Mouse (Mus musculus) cerebellum, postnatal 10 days (tissue): ENCODE measurements at regions not wholly inside any gene's neighbourhood (a gene's known extent, or its start where the extent isn't known, plus 50 kb on each side); places are given as distances from the start of the nearest gene placed in this dataset.
A peak's percentile ranks its signal among the peaks of the same experiment; 100 is the strongest.
"Not testable (repeated sequence)": the region's sequence is repeated elsewhere in the genome, so short reads cannot be mapped to it uniquely, and the experiment has no call there.

Source experiments
- DNase-seq, 2 experiments: peaks; one replicate each; pipeline ENCODE4 v3.0.0; 2021; ENCODE audit warnings: mixed read lengths in 2 of 2

GRCm38 (mm10) chr3:17452984-17453383 lies 495.2 kb upstream of the Cypt12 start:
- no peak for DNase-seq

GRCm38 (mm10) chr3:17460545-17460944 lies 487.7 kb upstream of the Cypt12 start:
- no peak for DNase-seq

- DNase-seq, result no peak
Observed at GRCm38 (mm10) chr3:17461365-17461764, 486.8 kb upstream of the Cypt12 start.

GRCm38 (mm10) chr3:17473812-17474211 lies 474.4 kb upstream of the Cypt12 start:
- no peak for DNase-seq

- peak; percentile 65 to 70 for DNase-seq
Observed at GRCm38 (mm10) chr3:17489240-17490142, 458.7 kb upstream of the Cypt12 start.

GRCm38 (mm10) chr3:17490632-17491031 lies 457.6 kb upstream of the Cypt12 start:
- no peak for DNase-seq

GRCm38 (mm10) chr3:17498291-17498690 lies 449.9 kb upstream of the Cypt12 start:
- DNase-seq, result no peak

GRCm38 (mm10) chr3:17501556-17501955 lies 446.7 kb upstream of the Cypt12 start:
- peak; percentile 80 to 83 for DNase-seq

GRCm38 (mm10) chr3:17541346-17541745 lies 406.9 kb upstream of the Cypt12 start:
- DNase-seq, result peak; percentile 71 to 73

GRCm38 (mm10) chr3:17547559-17548059 lies 400.6 kb upstream of the Cypt12 start:
- no peak for DNase-seq

- no peak for DNase-seq
Observed at GRCm38 (mm10) chr3:17582487-17582886, 365.7 kb upstream of the Cypt12 start.

GRCm38 (mm10) chr3:17589956-17590546 lies 358.2 kb upstream of the Cypt12 start:
- no peak for DNase-seq

- no peak for DNase-seq
Observed at GRCm38 (mm10) chr3:17592463-17592862, 355.7 kb upstream of the Cypt12 start.

GRCm38 (mm10) chr3:17596365-17596764 lies 351.8 kb upstream of the Cypt12 start:
- DNase-seq, result no peak

GRCm38 (mm10) chr3:17613486-17613885 lies 334.7 kb upstream of the Cypt12 start:
- peak; percentile 21 to 33 for DNase-seq

- DNase-seq, result peak; percentile 97 to 98
Observed at GRCm38 (mm10) chr3:17616439-17617070, 331.7 kb upstream of the Cypt12 start.

GRCm38 (mm10) chr3:17619489-17619888 lies 328.7 kb upstream of the Cypt12 start:
- peak in 1 of 2 experiments; percentile 8 for DNase-seq

GRCm38 (mm10) chr3:17619890-17620289 lies 328.3 kb upstream of the Cypt12 start:
- DNase-seq, result peak; percentile 29 to 47

- peak in 1 of 2 experiments; percentile 4 for DNase-seq
Observed at GRCm38 (mm10) chr3:17620398-17620797, 327.8 kb upstream of the Cypt12 start.

GRCm38 (mm10) chr3:17632484-17632883 lies 315.7 kb upstream of the Cypt12 start:
- DNase-seq, result peak; percentile 21 to 30

- no peak for DNase-seq
Observed at GRCm38 (mm10) chr3:17636276-17636675, 311.9 kb upstream of the Cypt12 start.

GRCm38 (mm10) chr3:17659988-17660387 lies 288.2 kb upstream of the Cypt12 start:
- not testable (repeated sequence) for DNase-seq

- no peak for DNase-seq
Observed at GRCm38 (mm10) chr3:17661987-17662386, 286.2 kb upstream of the Cypt12 start.
